Mouse (Mus musculus): Measurements from ENCODE around the gene Acadl. TPM values are rescaled to one million over a fixed set of nuclear protein-coding genes. Genes with fewer than 3 reads are reported as not detected.

Acadl gene
- polyA plus RNA-seq, 1 experiment from 2014 or later = 42.7 TPM

- Histone ChIP-seq H3K36me3 (ENCODE audit: control insufficient read depth, insufficient read depth, low read length) (no peaks in the 10 kb centered on the region), H3K4me3 (ENCODE audit: low read depth, low read length) (no peak overlapping the region), H3K27ac (ENCODE audit: low read length) (no peak overlapping the region), H3K4me2 (ENCODE audit: low read length) (peak overlapping the region; percentile 35; the same call in 1 of the 2 replicates), H3K9me3 (replicated peaks; ENCODE audit: control insufficient read depth, low read length, poor library complexity, severe bottlenecking) (no peaks in the 10 kb centered on the region), H3K9ac (ENCODE audit: low read depth, low read length) (no peak overlapping the region), H3K4me1 (ENCODE audit: control insufficient read depth, insufficient read depth, low read length) (peaks cover 15% of the 10 kb centered on the region), H3K27me3 (ENCODE audit: control insufficient read depth, insufficient read depth, low read depth, low read length) (no peaks in the 10 kb centered on the region)
- ATAC-seq = no peak
- 60% methylated on average over 8 of the region's 8 CpGs for WGBS
Measured at GRCm38 (mm10) chr1:66814756-66815155, 48.3 kb downstream of the Acadl start.

GRCm38 (mm10) chr1:66813191-66813590 is 49.9 kb downstream of the Acadl start:
- H3K27ac ChIP-seq (ENCODE audit: low read length) = no peak overlapping the region
- no peaks in the 10 kb centered on the region for H3K36me3 ChIP-seq (ENCODE audit: control insufficient read depth, insufficient read depth, low read length)
- 78% methylated on average over 1 of the region's 1 CpGs for WGBS
- no peaks in the 10 kb centered on the region for H3K9me3 ChIP-seq (replicated peaks; ENCODE audit: control insufficient read depth, low read length, poor library complexity, severe bottlenecking)
- no peak overlapping the region for H3K4me2 ChIP-seq (ENCODE audit: low read length)
- H3K4me1 ChIP-seq (ENCODE audit: control insufficient read depth, insufficient read depth, low read length) = peaks cover 15% of the 10 kb centered on the region
- ATAC-seq = no peak
- H3K9ac ChIP-seq (ENCODE audit: low read depth, low read length) = no peak overlapping the region
- no peak overlapping the region for H3K4me3 ChIP-seq (ENCODE audit: low read depth, low read length)
- H3K27me3 ChIP-seq (ENCODE audit: control insufficient read depth, insufficient read depth, low read depth, low read length) = no peaks in the 10 kb centered on the region

- no peaks in the 10 kb centered on the region for H3K9me3 ChIP-seq (replicated peaks; ENCODE audit: control insufficient read depth, low read length, poor library complexity, severe bottlenecking)
- no peak overlapping the region for H3K27ac ChIP-seq (ENCODE audit: low read length)
- no peaks in the 10 kb centered on the region for H3K27me3 ChIP-seq (ENCODE audit: control insufficient read depth, insufficient read depth, low read depth, low read length)
- H3K36me3 ChIP-seq (ENCODE audit: control insufficient read depth, insufficient read depth, low read length) = no peaks in the 10 kb centered on the region
- H3K4me1 ChIP-seq (ENCODE audit: control insufficient read depth, insufficient read depth, low read length) = no peaks in the 10 kb centered on the region
- H3K4me2 ChIP-seq (ENCODE audit: low read length) = no peak overlapping the region
- 95% methylated on average over 1 of the region's 1 CpGs for WGBS
- H3K9ac ChIP-seq (ENCODE audit: low read depth, low read length) = no peak overlapping the region
- no peak for ATAC-seq
- H3K4me3 ChIP-seq (ENCODE audit: low read depth, low read length) = no peak overlapping the region
Measured at GRCm38 (mm10) chr1:66806821-66807220, 56.3 kb downstream of the Acadl start.

GRCm38 (mm10) chr1:66805408-66805807 is 57.7 kb downstream of the Acadl start:
- Histone ChIP-seq H3K9me3 (replicated peaks; ENCODE audit: control insufficient read depth, low read length, poor library complexity, severe bottlenecking) (no peaks in the 10 kb centered on the region), H3K36me3 (ENCODE audit: control insufficient read depth, insufficient read depth, low read length) (no peaks in the 10 kb centered on the region), H3K27me3 (ENCODE audit: control insufficient read depth, insufficient read depth, low read depth, low read length) (no peaks in the 10 kb centered on the region), H3K9ac (ENCODE audit: low read depth, low read length) (no peak overlapping the region), H3K4me2 (ENCODE audit: low read length) (no peak overlapping the region), H3K4me3 (ENCODE audit: low read depth, low read length) (no peak overlapping the region), H3K27ac (ENCODE audit: low read length) (no peak overlapping the region), H3K4me1 (ENCODE audit: control insufficient read depth, insufficient read depth, low read length) (no peaks in the 10 kb centered on the region)
- WGBS = 96% methylated on average over 1 of the region's 1 CpGs
- no peak for ATAC-seq

- H3K27ac ChIP-seq (ENCODE audit: low read length) = no peak overlapping the region
- no peak overlapping the region for H3K4me3 ChIP-seq (ENCODE audit: low read depth, low read length)
- no peaks in the 10 kb centered on the region for H3K4me1 ChIP-seq (ENCODE audit: control insufficient read depth, insufficient read depth, low read length)
- ATAC-seq = no peak
- no peaks in the 10 kb centered on the region for H3K9me3 ChIP-seq (replicated peaks; ENCODE audit: control insufficient read depth, low read length, poor library complexity, severe bottlenecking)
- no peak overlapping the region for H3K4me2 ChIP-seq (ENCODE audit: low read length)
- no peaks in the 10 kb centered on the region for H3K27me3 ChIP-seq (ENCODE audit: control insufficient read depth, insufficient read depth, low read depth, low read length)
- H3K9ac ChIP-seq (ENCODE audit: low read depth, low read length) = no peak overlapping the region
- 63% methylated on average over 5 of the region's 5 CpGs for WGBS
- peaks cover 5% of the 10 kb centered on the region for H3K36me3 ChIP-seq (ENCODE audit: control insufficient read depth, insufficient read depth, low read length)
Measured at GRCm38 (mm10) chr1:66804710-66805109, 58.4 kb downstream of the Acadl start.

- no peaks in the 10 kb centered on the region for H3K9me3 ChIP-seq (replicated peaks; ENCODE audit: control insufficient read depth, low read length, poor library complexity, severe bottlenecking)
- H3K4me1 ChIP-seq (ENCODE audit: control insufficient read depth, insufficient read depth, low read length) = no peaks in the 10 kb centered on the region
- H3K4me2 ChIP-seq (ENCODE audit: low read length) = no peak overlapping the region
- H3K27ac ChIP-seq (ENCODE audit: low read length) = no peak overlapping the region
- peaks cover 6% of the 10 kb centered on the region for H3K36me3 ChIP-seq (ENCODE audit: control insufficient read depth, insufficient read depth, low read length)
- WGBS = 93% methylated on average over 2 of the region's 2 CpGs
- H3K27me3 ChIP-seq (ENCODE audit: control insufficient read depth, insufficient read depth, low read depth, low read length) = no peaks in the 10 kb centered on the region
- no peak overlapping the region for H3K9ac ChIP-seq (ENCODE audit: low read depth, low read length)
- H3K4me3 ChIP-seq (ENCODE audit: low read depth, low read length) = no peak overlapping the region
- ATAC-seq = no peak
Measured at GRCm38 (mm10) chr1:66797962-66798361, 65.1 kb downstream of the Acadl start.

- no peaks in the 10 kb centered on the region for H3K27me3 ChIP-seq (ENCODE audit: control insufficient read depth, insufficient read depth, low read depth, low read length)
- no peak overlapping the region for H3K27ac ChIP-seq (ENCODE audit: low read length)
- no peak overlapping the region for H3K4me3 ChIP-seq (ENCODE audit: low read depth, low read length)
- H3K4me1 ChIP-seq (ENCODE audit: control insufficient read depth, insufficient read depth, low read length) = no peaks in the 10 kb centered on the region
- no peaks in the 10 kb centered on the region for H3K36me3 ChIP-seq (ENCODE audit: control insufficient read depth, insufficient read depth, low read length)
- no peaks in the 10 kb centered on the region for H3K9me3 ChIP-seq (replicated peaks; ENCODE audit: control insufficient read depth, low read length, poor library complexity, severe bottlenecking)
- H3K4me2 ChIP-seq (ENCODE audit: low read length) = no peak overlapping the region
- H3K9ac ChIP-seq (ENCODE audit: low read depth, low read length) = no peak overlapping the region
- ATAC-seq = no peak
- 96% methylated on average over 2 of the region's 2 CpGs for WGBS
Measured at GRCm38 (mm10) chr1:66792838-66793466, 70.1 kb downstream of the Acadl start.

- Histone ChIP-seq H3K27me3 (ENCODE audit: control insufficient read depth, insufficient read depth, low read depth, low read length) (no peaks in the 10 kb centered on the region), H3K4me2 (ENCODE audit: low read length) (no peak overlapping the region), H3K27ac (ENCODE audit: low read length) (no peak overlapping the region), H3K4me1 (ENCODE audit: control insufficient read depth, insufficient read depth, low read length) (no peaks in the 10 kb centered on the region), H3K9me3 (replicated peaks; ENCODE audit: control insufficient read depth, low read length, poor library complexity, severe bottlenecking) (no peaks in the 10 kb centered on the region), H3K9ac (ENCODE audit: low read depth, low read length) (no peak overlapping the region), H3K36me3 (ENCODE audit: control insufficient read depth, insufficient read depth, low read length) (no peaks in the 10 kb centered on the region), H3K4me3 (ENCODE audit: low read depth, low read length) (no peak overlapping the region)
- no peak for ATAC-seq
- 73% methylated on average over 2 of the region's 2 CpGs for WGBS
Measured at GRCm38 (mm10) chr1:66782296-66782695, 80.8 kb downstream of the Acadl start.

GRCm38 (mm10) chr1:66781027-66781426 is 82.0 kb downstream of the Acadl start:
- H3K9ac ChIP-seq (ENCODE audit: low read depth, low read length) = no peak overlapping the region
- H3K27me3 ChIP-seq (ENCODE audit: control insufficient read depth, insufficient read depth, low read depth, low read length) = no peaks in the 10 kb centered on the region
- no peak for ATAC-seq
- no peaks in the 10 kb centered on the region for H3K4me1 ChIP-seq (ENCODE audit: control insufficient read depth, insufficient read depth, low read length)
- no peaks in the 10 kb centered on the region for H3K36me3 ChIP-seq (ENCODE audit: control insufficient read depth, insufficient read depth, low read length)
- H3K4me3 ChIP-seq (ENCODE audit: low read depth, low read length) = no peak overlapping the region
- H3K9me3 ChIP-seq (replicated peaks; ENCODE audit: control insufficient read depth, low read length, poor library complexity, severe bottlenecking) = no peaks in the 10 kb centered on the region
- 88% methylated on average over 4 of the region's 4 CpGs for WGBS
- no peak overlapping the region for H3K4me2 ChIP-seq (ENCODE audit: low read length)
- no peak overlapping the region for H3K27ac ChIP-seq (ENCODE audit: low read length)
